In genomic region chr12:107720941-107721340, GRCm38 (mm10) we compare ENCODE assay signal across 18 mouse cellular contexts.
A peak's percentile ranks its signal among the peaks of the same experiment; 100 is the strongest.
DNase-seq lines count a peak whose midpoint lies in the region.
"Had no signal": no experiment of that assay in that cellular context is flagged by ENCODE, and none has a peak within 500 bp of the region (broad histone marks: within the 10 kb centered on the region; RNA-seq: fewer than 3 reads in every experiment).

No protein-coding gene starts in this region.

- DNase-seq in lung, postnatal 25 days (ENCODE audit: low spot score): peak; percentile 4
- no peak for DNase-seq in lung, postnatal 14 days
- DNase-seq in CD8-positive naive resting alpha-beta T cell, adult 2 months (ENCODE audit: low read depth in 2 of 2, low spot score in 2 of 2): peak; percentile 14 to 35
- DNase-seq in induced T-regulatory cell, adult 2 months (ENCODE audit: low read depth): peak; percentile 92
- DNase-seq in heart, adult 18-20 months: no peak
- DNase-seq in frontal cortex, postnatal 10 days (ENCODE audit: low spot score in 2 of 2): no peak
- DNase-seq in cerebellum, adult 11-12 months: no peak
- DNase-seq: adrenal gland, postnatal 10 days; adrenal gland, postnatal 36 days; B cell, adult 2 months; cerebellum, adult 2 months; cerebellum, adult 9-11 months; cerebellum, postnatal 25 days; forebrain, postnatal 0 days; gastrocnemius, postnatal 25 days; heart, adult 2 months; heart, postnatal 14 days; heart, postnatal 4 days had no signal

Comparison
In these comparisons a context has a peak if more than half of its experiments do, and no peak if none do; other contexts are left out.
1. DNase-seq: peak in lung, postnatal 25 days (single experiment), CD8-positive naive resting alpha-beta T cell, adult 2 months (2 of 2) and induced T-regulatory cell, adult 2 months (single experiment); none in lung, postnatal 14 days (single experiment), heart, adult 18-20 months (0 of 2), frontal cortex, postnatal 10 days (0 of 2) and cerebellum, adult 11-12 months (single experiment).